Mouse (Mus musculus) CD8-positive naive resting alpha-beta T cell, adult 2 months (primary cell): ENCODE data around the gene Gm21970.
A peak's percentile ranks its signal among the peaks of the same experiment; 100 is the strongest.

ENCODE experiments used
- DNase-seq, 2 experiments: peaks; one replicate each; pipeline ENCODE4 v3.0.0; 2022; ENCODE audit warnings: low read depth in 2 of 2, low spot score in 2 of 2

The Gm21970 gene

GRCm38 (mm10) chr16:91461773-91462181 lies 70.3 kb downstream of the Gm21970 start:
- DNase-seq = no peak

GRCm38 (mm10) chr16:91462644-91463043 lies 71.1 kb downstream of the Gm21970 start:
- no peak for DNase-seq

GRCm38 (mm10) chr16:91463400-91463799 lies 71.9 kb downstream of the Gm21970 start:
- no peak for DNase-seq

- DNase-seq = no peak
These were observed 72.4 kb downstream of the Gm21970 start for GRCm38 (mm10) chr16:91463836-91464400.

GRCm38 (mm10) chr16:91464594-91465504 lies 73.3 kb downstream of the Gm21970 start:
- DNase-seq = peak; percentile 83 to 86

- no peak for DNase-seq
These were observed 74.2 kb downstream of the Gm21970 start for GRCm38 (mm10) chr16:91465505-91466240.

- no peak for DNase-seq
These were observed 75.0 kb downstream of the Gm21970 start for GRCm38 (mm10) chr16:91466566-91466965.
